Mouse (Mus musculus) erythroblast, embryonic 14.5 days (primary cell): ENCODE data around the gene Coro2a.

Source experiments
- GATA1 ChIP-seq: IDR thresholded peaks from 2 replicates; pipeline ENCODE4 v1.6.1; 2012; ENCODE audit warnings: low read length, inconsistent platforms, mixed read lengths
- TAL1 ChIP-seq: IDR thresholded peaks from 3 replicates; pipeline ENCODE4 v1.6.1; 2012; ENCODE audit warnings: low read length, inconsistent platforms, mixed read lengths

GRCm38 (mm10) chr4:46607601-46608000, 5.6 kb upstream of the Coro2a start:
- TF ChIP-seq GATA1 (no peak), TAL1 (no peak)
